Mouse (Mus musculus) G1E (cell line): ENCODE measurements around the gene Ranbp3l. TPM values are rescaled to one million over a fixed set of nuclear protein-coding genes. Genes with fewer than 3 reads are reported as not detected.

Source experiments
- ATAC-seq: 2 replicates; pipeline ENCODE4 v1.8.0; 2016; ENCODE audit warnings: mild to moderate bottlenecking; ENCODE audit not compliant: insufficient number of reproducible peaks, poor library complexity, low FRiP score, severe bottlenecking; ENCODE audit errors: extremely low read depth
- DNase-seq: peaks from one replicate; pipeline ENCODE4 v3.0.0; 2012; ENCODE audit warnings: low spot score
- H3K27me3 ChIP-seq: 2 replicates; pipeline ENCODE4 v1.6.1; 2012; ENCODE audit warnings: mild to moderate bottlenecking, low read length, inconsistent platforms; ENCODE audit not compliant: insufficient read depth
- H3K36me3 ChIP-seq: replicated peaks from 2 replicates; pipeline ENCODE3; 2012; ENCODE audit warnings: mild to moderate bottlenecking, inconsistent platforms
- H3K4me1 ChIP-seq: 2 replicates; pipeline ENCODE4 v1.6.1; 2012; ENCODE audit warnings: low read depth, low read length, inconsistent platforms, mixed read lengths; ENCODE audit not compliant: insufficient read depth
- H3K4me3 ChIP-seq: 2 replicates; pipeline ENCODE4 v1.5.1; 2012; ENCODE audit warnings: low read depth, mild to moderate bottlenecking, inconsistent platforms, low read length, moderate library complexity, mixed read lengths
- H3K9me3 ChIP-seq: replicated peaks from 2 replicates; pipeline ENCODE4 v1.6.1; 2012; ENCODE audit warnings: inconsistent platforms
- CTCF ChIP-seq: IDR thresholded peaks from 2 replicates; pipeline ENCODE4 v1.5.1; 2012; ENCODE audit warnings: low read depth, low read length, inconsistent platforms, mixed read lengths
- GATA1 ChIP-seq: IDR thresholded peaks from 2 replicates; pipeline ENCODE4 v1.6.1; 2012; ENCODE audit warnings: borderline replicate concordance, low read length, inconsistent platforms, mixed read lengths
- GATA2 ChIP-seq: IDR thresholded peaks from 2 replicates; pipeline ENCODE4 v1.6.1; 2012; ENCODE audit warnings: low read depth, low read length, inconsistent platforms, borderline replicate concordance
- POLR2AphosphoS5 ChIP-seq: IDR thresholded peaks from 2 replicates; pipeline ENCODE4 v1.6.1; 2012; ENCODE audit warnings: low read depth, low read length, inconsistent platforms; ENCODE audit not compliant: insufficient replicate concordance
- TAL1 ChIP-seq: conservative IDR thresholded peaks from 2 replicates; pipeline ENCODE4 v1.6.1; 2012; ENCODE audit warnings: low read depth, low read length, inconsistent platforms, mixed read lengths
- polyA plus RNA-seq: library from polyadenylated mRNA; stranded (reverse); fragments of >175 nt; gene quantifications from 2 replicates; pipeline ENCODE4 v1.2.3, GENCODE M21; 2012
- total RNA-seq, 2 experiments: library from RNA; stranded (forward) in 1 of 2; stranded (reverse) in 1 of 2; fragments of 200-1000 nt in 1 of 2; fragments of >200 nt in 1 of 2; fragmentation: Nextera tagmentation in 1 of 2; gene quantifications; 2 replicates each; pipeline ENCODE4 v1.2.3; 2014 to 2017

Gene Ranbp3l
- total and polyA plus RNA-seq, 3 experiments = 0.33 TPM; not detected in 2

DNA sequence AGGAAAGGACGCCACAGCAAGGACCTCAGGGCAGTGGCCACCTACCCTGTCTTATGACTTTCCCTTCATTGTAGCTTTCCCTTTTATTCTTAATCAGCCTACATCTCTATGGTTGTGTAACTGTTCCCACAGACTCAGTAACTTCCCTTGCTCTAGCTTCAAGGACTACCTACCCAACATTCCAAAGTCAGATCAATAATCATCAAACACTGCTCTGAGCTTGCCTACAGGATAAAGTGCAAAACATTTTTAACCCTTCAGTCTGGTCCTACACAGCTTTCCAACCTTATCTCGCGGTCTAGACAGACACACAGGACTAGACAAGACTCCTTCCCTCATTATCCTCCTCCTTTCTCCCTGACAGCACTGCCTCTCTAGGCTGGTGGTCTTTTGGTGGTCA lies 102.6 kb downstream of the Ranbp3l start:
- H3K4me3 ChIP-seq = peak overlapping the region; percentile 96
- ATAC-seq (no peak), DNase-seq (no peak)
- no peaks in the 10 kb centered on the region for H3K9me3 ChIP-seq
- no peaks in the 10 kb centered on the region for H3K27me3 ChIP-seq
- H3K36me3 ChIP-seq = peaks cover 4% of the 10 kb centered on the region
- TF ChIP-seq GATA1 (no peak), TAL1 (no peak), POLR2AphosphoS5 (no peak), CTCF (no peak), GATA2 (no peak)
- peaks cover 36% of the 10 kb centered on the region for H3K4me1 ChIP-seq

DNA sequence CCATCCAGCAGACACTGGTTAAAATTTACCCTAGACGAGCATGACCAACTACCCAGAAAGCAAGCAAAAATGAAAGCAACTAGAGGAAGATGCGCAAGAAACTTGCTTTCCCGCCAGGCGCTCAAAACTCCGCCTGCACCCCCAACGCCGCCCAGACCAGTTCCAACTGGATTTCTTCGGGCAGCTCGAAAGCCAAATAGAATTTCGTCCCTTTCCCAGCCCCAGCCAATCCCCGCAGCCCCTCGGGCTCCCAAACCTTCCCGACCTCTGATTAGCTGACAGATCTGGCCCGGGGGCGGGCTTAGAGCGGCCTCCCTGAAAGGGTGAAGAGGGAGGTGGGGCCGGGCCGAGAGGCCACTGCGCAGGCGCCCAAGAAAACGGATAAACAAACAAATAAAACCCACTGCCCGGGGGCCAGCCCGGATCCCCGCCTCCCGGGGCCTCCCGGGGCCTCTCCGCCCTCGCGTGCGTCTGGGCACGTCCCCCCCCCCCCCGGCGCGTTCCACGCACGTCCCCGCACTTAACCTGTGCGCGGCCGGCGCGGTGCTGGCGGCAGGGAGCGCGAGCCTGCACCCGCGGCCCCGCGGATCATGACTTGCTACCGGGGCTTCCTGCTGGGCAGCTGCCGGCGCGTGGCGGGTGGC lies 103.3 kb downstream of the Ranbp3l start, which contains the start of gene Nadk2:
Nadk2 (plus strand) TSS at position 349 of the 644 bp plus-strand sequence.
- peaks cover 43% of the 10 kb centered on the region for H3K4me1 ChIP-seq
- H3K36me3 ChIP-seq = peaks cover 8% of the 10 kb centered on the region
- peak within 1 kb of the TSS; percentile 96 for H3K4me3 ChIP-seq
- H3K27me3 ChIP-seq = no peaks in the 10 kb centered on the region
- no peak for TF ChIP-seq GATA1
- no peak for TF ChIP-seq POLR2AphosphoS5
- no peak for TF ChIP-seq GATA2
- TF ChIP-seq TAL1 = no peak
- TF ChIP-seq CTCF = no peak
- no peaks in the 10 kb centered on the region for H3K9me3 ChIP-seq
- ATAC-seq = peak; percentile 77
- peak; percentile 96 for DNase-seq

DNA sequence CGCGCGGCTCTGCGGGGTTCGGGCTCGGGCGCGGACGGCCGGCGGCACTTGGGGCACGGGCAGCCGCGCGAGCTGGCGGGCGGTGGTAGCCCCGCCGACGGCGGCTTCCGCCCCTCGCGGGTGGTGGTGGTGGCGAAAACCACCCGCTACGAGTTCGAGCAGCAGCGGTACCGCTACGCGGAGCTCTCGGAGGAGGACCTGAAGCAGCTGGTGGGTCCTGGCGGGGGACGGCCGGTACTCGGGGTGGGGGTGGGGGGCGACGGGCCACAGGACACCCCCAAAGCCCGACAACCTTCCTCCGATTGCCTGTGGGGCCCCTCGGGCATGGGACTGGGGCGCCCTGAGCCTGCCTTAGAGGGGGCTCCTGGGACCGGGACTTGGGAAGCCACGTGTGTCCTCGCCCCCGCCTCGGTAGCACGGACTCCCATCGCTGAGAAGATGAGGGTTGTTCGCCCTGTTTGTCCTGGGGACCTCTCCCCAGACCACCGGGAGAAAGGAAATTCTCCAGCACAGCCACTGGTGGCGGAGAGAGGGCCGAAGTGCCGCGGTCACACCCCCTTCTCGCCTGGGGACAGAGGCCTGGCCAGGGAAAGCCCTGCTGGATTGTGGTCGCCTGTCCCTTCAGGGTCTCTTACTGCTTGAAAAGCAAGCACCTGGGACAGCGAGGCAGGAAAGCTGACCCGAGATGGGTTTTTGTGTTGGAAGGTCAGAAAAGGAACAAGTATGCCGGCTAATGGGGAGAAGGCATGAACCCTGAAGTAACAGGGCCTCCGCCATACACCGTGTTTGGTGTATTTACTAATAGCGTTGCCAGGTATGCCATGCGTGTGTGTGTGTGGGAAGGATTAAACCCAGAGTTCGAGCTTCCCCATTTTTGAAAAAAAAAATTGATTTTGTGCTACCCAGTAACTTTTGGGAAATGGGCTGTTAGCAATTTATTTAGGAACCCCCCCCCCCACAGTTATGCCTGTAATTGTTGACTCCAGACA lies 104.1 kb downstream of the Ranbp3l start:
- no peak for ATAC-seq
- Histone ChIP-seq H3K9me3 (no peaks in the 10 kb centered on the region), H3K36me3 (peaks cover 16% of the 10 kb centered on the region), H3K27me3 (no peaks in the 10 kb centered on the region), H3K4me1 (peaks cover 51% of the 10 kb centered on the region), H3K4me3 (peak overlapping the region; percentile 96)
- no peak for DNase-seq
- TF ChIP-seq GATA1 (no peak), GATA2 (no peak), POLR2AphosphoS5 (no peak), CTCF (no peak), TAL1 (no peak)

DNA sequence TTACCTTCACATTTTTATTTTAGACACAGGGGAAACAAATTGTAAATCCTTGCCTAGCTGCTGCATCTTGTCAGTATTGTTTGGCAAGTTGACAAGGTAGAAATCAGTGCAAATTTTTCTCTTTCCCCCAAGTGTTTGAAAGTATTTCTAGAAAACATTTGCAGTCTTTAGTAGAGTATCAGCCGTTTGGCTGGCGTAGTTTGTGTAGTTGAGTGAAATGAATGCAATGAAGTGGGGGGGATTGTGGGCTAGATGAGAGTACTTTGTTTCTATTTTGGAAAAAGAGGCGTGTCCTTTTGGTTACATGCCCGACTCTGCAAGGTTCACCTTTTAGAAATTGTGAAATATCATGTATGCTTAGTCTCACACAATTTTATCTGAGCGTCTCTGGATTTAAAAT lies 104.9 kb downstream of the Ranbp3l start:
- H3K36me3 ChIP-seq = peaks cover 22% of the 10 kb centered on the region
- H3K4me3 ChIP-seq = peak overlapping the region; percentile 96
- H3K4me1 ChIP-seq = peaks cover 54% of the 10 kb centered on the region
- ATAC-seq (no peak), DNase-seq (no peak)
- no peaks in the 10 kb centered on the region for H3K9me3 ChIP-seq
- TF ChIP-seq POLR2AphosphoS5 = no peak
- no peak for TF ChIP-seq CTCF
- no peak for TF ChIP-seq GATA1
- no peak for TF ChIP-seq TAL1
- TF ChIP-seq GATA2 = no peak
- no peaks in the 10 kb centered on the region for H3K27me3 ChIP-seq

DNA sequence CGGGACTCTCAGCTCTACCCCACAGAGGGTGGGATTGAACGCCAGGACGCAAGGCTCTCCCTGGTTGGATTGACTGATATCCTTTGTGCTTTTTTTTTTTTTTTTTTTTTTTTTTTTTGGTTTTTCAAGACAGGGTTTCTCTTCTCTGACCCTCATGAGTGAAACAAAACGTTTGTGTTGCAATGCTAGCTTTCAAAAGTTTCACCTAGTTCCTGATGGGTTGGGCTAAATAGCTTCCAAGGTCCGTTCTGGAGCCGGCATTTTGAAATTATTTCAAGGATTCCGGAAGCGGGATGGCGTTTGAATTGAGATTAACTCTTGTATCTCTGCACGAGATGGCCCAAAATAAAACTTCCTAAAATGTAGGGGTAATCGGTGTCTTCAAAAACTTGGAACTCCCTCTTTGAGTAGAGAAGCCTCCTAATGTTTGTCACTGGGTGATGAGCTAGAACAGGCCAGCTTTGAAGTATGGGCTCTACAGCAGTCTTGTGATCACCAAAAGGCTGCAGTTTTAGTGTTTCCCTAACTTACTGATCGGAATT lies 105.4 kb downstream of the Ranbp3l start:
- DNase-seq (no peak), ATAC-seq (no peak)
- Histone ChIP-seq H3K36me3 (peaks cover 25% of the 10 kb centered on the region), H3K4me3 (peak overlapping the region; percentile 96), H3K9me3 (no peaks in the 10 kb centered on the region), H3K4me1 (peaks cover 58% of the 10 kb centered on the region), H3K27me3 (no peaks in the 10 kb centered on the region)
- no peak for TF ChIP-seq GATA1
- no peak for TF ChIP-seq POLR2AphosphoS5
- no peak for TF ChIP-seq CTCF
- TF ChIP-seq TAL1 = no peak
- TF ChIP-seq GATA2 = no peak

DNA sequence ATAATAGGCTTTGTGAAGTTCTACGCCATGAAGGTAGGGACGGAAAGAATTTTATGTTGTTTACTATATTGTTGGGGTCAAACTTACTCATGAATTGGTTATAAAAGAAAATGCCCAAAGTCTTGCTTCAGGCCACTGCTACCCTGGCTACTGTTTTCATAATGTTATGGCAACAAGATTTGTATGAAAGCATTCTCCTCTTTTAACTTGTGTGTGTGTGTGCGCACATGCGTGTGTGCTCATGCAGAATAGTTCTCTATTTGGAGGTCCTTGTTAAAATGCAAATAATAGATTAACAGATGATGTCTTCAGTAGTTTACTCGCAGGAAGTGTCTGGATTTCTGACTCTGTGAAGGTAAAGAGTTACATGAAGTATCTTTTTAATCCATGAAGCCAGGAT lies 105.9 kb downstream of the Ranbp3l start:
- no peaks in the 10 kb centered on the region for H3K27me3 ChIP-seq
- no peaks in the 10 kb centered on the region for H3K9me3 ChIP-seq
- ATAC-seq (no peak), DNase-seq (no peak)
- peaks cover 63% of the 10 kb centered on the region for H3K4me1 ChIP-seq
- peaks cover 25% of the 10 kb centered on the region for H3K36me3 ChIP-seq
- H3K4me3 ChIP-seq = peak overlapping the region; percentile 96
- TF ChIP-seq CTCF = no peak
- no peak for TF ChIP-seq GATA2
- TF ChIP-seq GATA1 = no peak
- TF ChIP-seq TAL1 = no peak
- TF ChIP-seq POLR2AphosphoS5 = no peak
